Mouse (Mus musculus) small intestine, adult 2 months (tissue): Measurements from ENCODE around the gene Rcsd1.

Source experiments
- CTCF ChIP-seq: fragments of 200-500 bp; IDR thresholded peaks from 2 replicates; pipeline ENCODE4 v1.5.1; 2012; ENCODE audit warnings: low read depth, mild to moderate bottlenecking, control low read depth, inconsistent platforms, low read length, moderate library complexity, mixed read lengths; ENCODE audit not compliant: insufficient replicate concordance, insufficient read length; ENCODE audit errors: extremely low read depth
- POLR2A ChIP-seq: fragments of 200-500 bp; IDR thresholded peaks from 2 replicates; pipeline ENCODE4 v1.6.1; 2012; ENCODE audit warnings: low read depth, mild to moderate bottlenecking, control low read depth, inconsistent platforms, low read length, moderate library complexity

DNA sequence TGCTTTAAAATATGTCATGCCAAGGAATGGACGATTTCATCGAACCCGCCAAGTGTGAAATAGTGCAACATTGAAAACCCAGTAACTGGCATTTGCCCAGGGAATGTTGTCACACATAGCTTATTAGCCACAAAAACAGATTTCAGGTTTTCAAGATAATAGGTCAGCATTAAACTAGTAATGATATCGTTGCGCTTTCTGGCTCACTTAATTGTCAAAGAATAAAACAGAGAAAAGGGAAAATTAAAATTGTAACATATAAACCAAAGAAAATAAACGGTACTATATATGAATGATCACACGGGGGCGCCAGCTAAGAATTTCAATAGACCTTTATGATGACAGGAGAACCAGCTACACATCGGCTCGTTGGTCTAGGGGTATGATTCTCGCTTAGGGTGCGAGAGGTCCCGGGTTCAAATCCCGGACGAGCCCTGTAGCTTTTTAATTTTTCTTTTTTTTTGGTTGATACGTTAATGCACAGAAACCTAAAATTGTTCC lies 68.2 kb downstream of the Rcsd1 start:
- TF ChIP-seq CTCF (peak; percentile 54; the same call in 1 of the 2 replicates), POLR2A (no peak)
